Mouse (Mus musculus) thymus, adult 18-20 months (tissue): ENCODE results near the gene Ddx24.
"Not testable (repeated sequence)": the region's sequence is repeated elsewhere in the genome, so short reads cannot be mapped to it uniquely, and the experiment has no call there.

Experiments
- DNase-seq, 2 experiments: peaks; one replicate each; pipeline ENCODE4 v3.0.0; 2022; ENCODE audit warnings: mixed read lengths in 2 of 2

Gene Ddx24

DNA sequence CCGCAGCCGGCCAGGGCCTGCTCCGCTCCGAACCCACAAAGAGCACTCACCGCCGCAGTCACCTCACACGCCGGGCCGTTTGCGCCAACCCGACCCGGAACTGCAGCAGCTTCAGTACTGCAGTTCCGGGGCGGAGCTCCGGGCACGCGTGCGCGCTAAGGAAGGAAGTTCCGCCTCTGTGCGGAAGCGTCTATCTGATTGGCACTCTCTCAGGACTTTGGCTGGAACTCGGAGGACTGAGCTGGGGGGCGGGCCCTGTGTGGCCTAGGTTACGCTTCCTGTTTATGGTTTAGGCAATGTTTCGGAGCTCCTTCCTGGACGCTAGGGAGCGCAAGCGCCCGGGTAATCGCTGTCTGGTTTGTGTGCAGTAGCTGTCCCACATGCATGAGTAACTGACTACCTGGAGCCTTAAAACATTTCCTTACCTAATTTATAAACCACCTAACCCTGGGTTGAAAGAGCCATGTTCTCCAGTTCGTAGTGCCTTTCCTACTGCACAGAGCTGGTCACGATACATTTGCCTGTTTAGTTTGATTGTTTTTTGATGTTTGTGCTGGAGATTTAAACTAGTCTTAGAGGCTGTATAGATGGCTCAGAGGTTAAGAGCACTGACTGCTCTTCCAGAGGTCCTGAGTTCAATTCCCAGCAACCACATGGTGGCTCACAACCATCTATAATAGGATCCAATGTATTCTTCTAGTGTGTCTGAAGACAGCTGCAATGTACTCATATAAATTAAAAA lies at the start of gene Ddx24:
Ddx24 (minus strand) TSS at position 102 of the 742 bp plus-strand sequence.
- peak; percentile 96 to 98 for DNase-seq

DNA sequence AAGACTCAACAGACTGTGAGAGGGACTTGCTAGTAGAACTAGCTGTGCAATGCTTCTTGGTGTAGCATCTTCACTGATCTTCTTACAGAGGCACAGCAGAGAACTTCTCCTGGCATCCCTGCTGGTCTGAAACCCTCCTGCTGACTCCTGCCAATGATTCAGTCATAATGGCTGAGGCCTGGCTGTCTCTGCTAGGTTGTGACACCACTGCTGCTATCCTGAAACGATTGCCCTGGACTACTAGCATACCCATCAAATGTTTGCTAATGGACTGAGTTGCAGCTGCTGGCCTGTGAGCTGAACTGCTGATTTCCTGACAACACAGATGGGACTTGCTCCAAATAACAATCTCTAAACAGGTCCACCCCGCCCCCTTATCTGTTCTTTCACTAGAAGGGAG lies 48.9 kb upstream of the Ddx24 start:
- DNase-seq, result no peak

- no peak for DNase-seq
Measured at GRCm38 (mm10) chr12:103457140-103457539, 31.5 kb upstream of the Ddx24 start, which contains the start of gene Ifi27l2b. Gene Ifi27l2b, minus strand, starts transcription at chr12:103457223.

GRCm38 (mm10) chr12:103456727-103457126 lies 31.1 kb upstream of the Ddx24 start:
- not testable (repeated sequence) for DNase-seq

GRCm38 (mm10) chr12:103453361-103453760 lies 27.7 kb upstream of the Ddx24 start:
- no peak for DNase-seq

- no peak for DNase-seq
Measured at GRCm38 (mm10) chr12:103445060-103445459, 19.4 kb upstream of the Ddx24 start.

DNA sequence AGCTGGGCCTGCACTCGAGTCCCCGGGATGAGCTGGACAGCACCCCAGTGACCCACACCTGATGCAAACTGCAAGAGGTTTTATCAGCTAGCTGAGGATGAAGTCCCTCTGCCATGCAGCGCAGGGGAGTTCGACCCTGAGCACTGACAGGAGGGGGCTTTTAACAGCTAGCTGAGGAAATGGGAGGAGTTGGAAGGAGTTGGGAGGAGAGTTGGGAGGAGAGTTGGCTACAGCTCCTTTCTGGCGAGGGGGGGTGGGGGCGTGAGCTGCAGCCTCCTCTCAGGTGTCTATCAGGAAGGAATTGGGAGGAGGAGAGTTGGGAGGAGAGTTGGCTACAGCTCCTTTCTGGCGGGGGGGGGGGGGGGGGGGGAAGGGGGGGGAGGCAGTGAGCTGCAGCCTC lies 18.6 kb upstream of the Ddx24 start:
- not testable (repeated sequence) for DNase-seq

- DNase-seq, result peak; percentile 8 to 35
Measured at GRCm38 (mm10) chr12:103443524-103443923, 17.9 kb upstream of the Ddx24 start, which contains the start of gene Ifi27l2a. Gene Ifi27l2a, minus strand, starts transcription at chr12:103443680.

GRCm38 (mm10) chr12:103437601-103438000 lies 12.0 kb upstream of the Ddx24 start:
- DNase-seq, result no peak

- DNase-seq, result no peak
Measured at GRCm38 (mm10) chr12:103434861-103435260, 9.2 kb upstream of the Ddx24 start.

- peak; percentile 47 to 72 for DNase-seq
Measured at GRCm38 (mm10) chr12:103433986-103434731, 8.5 kb upstream of the Ddx24 start, which contains the start of gene Ifi27. Gene Ifi27, plus strand, starts transcription at chr12:103434211.

DNA sequence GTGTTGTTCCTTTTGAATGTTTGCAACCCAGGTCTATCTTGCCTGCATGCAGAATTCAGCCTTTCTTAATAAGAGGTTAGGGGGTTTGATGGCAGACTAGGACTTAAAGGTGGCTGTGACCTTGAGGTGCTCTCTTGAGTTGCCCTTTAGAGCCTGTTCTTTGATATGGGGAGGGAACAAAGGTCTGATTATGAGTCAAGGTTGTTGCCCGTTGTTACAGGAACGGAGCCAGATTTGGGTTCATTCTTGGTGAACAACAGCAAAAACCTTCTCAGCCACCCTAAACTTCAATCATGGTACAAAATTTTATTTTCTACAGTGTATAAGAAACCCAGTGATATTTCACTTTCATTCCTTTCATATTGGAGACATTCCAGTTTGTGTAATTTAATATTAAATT lies 7.8 kb upstream of the Ddx24 start:
- DNase-seq, result no peak

DNA sequence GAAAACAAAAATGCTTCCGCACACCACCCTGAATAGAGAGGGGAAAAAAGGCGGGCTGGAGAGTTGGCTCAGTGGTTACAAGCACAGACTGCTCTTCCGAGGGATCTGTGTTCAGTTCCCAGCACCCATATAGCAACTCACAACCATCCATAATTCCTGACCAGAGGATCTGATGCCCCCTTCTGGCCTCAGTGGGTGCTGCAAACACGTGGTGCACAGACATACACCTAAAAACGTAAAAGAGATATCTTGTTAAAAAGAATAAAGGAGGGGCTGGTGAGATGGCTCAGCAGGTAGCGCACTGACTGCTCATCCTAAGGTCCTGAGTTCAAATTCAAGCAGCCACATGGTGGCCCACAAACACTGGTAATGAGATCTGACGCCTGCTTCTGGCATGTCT lies 1.1 kb upstream of the Ddx24 start:
- DNase-seq, result no peak

DNA sequence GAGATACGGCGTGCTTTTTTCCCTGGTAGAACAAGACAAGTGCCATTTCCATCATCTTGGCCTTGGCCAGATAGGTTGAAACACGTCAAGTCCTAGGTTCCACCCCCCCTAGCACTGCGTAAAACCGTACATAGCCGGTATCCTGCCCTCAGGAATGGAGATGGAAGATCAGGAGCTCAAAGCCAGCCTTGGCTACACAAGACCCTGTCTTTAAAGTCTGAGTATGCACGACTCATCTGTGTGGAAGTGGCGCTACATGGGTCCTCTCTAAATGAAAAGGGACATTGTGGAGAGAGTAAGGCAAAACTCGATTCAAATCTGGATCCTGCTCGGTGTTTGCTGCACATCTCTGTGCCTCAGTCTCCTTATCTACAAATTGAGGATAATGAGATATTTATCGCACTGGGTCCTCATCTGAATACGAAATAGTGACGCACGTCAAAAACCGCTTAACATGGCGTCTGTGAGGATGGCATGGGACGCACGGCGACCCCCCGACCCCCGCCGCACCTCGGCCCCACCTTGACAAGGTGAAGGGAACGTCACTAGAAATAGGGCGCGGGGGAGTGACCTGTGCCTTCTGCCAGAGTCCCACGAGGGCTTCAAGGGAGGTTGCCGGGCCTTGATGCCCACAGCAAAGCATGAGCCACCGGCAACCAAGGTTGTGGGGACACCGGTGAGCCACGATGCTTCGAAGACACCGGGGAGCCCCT lies 458 bp downstream of the Ddx24 start:
- no peak for DNase-seq

- no peak for DNase-seq
Measured at GRCm38 (mm10) chr12:103408144-103408543, 17.5 kb downstream of the Ddx24 start.

DNA sequence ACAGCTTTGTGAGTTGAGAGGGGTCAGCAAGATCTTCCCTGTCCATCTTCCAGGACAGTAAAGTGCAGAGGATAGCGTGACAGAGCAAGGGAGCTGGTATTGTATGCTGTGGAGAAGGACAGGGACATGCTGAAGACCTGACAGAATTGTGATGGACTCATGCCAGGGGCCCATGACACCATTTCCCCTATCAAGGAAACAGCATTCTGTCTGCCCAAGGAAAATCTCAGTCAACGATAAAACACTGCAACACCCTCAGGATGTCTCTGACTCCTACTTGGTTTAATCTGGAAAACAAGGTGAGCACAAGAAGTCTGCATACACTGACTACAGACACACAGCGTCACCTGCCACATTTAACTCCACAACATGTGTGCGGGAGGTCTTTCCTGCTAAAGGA lies 17.9 kb downstream of the Ddx24 start, which contains the start of gene 9330161L09Rik:
9330161L09Rik (minus strand) TSS at position 101 of the 400 bp plus-strand sequence.
- DNase-seq, result no peak

DNA sequence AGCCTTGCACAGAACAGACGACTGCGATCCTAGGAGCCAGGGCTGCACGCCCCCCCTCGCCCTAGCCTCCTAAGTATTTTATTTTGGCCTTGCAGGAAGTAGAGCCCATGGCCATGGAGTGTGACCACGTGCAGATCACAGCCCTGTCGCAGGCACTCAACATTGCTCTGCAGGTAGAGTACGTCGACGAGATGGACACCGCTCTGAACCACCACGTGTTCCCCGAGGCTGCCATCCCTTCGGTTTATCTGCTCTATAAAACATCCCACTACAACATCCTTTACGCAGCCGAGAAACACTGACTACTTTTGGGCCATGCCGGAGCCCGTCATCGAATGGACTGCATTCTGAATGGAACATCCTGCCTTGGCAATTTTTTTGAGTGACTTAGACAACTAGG lies 21.5 kb downstream of the Ddx24 start:
- no peak for DNase-seq

DNA sequence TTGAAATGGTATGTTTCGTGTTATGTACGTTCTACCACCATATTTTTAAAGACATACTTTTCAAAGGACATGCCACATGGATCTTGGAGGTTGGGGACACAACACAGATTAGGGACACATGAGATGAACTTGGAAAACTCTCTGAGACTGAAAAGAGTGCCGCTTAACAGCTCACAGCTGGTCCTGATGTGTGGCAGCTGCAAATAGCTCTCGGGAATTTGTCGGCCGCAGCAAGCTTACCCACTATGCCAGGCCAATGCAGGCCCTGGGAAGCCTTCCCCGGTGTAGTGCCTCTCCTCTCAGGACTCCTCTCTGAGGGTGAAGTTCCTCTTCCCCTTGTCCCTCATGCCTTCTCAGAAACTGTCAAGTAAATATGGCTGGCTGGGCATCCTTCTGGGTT lies 28.9 kb downstream of the Ddx24 start:
- DNase-seq, result no peak

- DNase-seq, result no peak
Measured at GRCm38 (mm10) chr12:103395486-103396275, 29.9 kb downstream of the Ddx24 start.

DNA sequence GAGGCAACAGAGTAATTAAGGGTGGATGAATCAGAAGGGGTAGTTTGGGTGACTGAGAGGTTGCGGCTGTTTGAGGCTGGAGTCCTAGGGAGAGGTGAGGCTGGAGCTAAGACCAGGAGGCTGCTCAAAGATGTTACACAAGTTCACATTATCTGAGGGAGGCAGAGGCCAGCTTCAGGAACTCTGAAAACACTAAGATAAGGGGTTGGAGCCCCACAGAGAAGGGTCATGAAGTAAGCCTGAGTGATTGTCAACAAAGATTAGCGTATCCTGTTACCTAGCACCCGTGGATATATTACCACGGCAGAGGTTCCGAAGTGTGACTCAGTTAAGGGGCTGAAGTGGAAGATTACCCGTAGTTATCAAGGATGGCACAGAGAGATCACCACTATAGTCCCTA lies 32.1 kb downstream of the Ddx24 start:
- no peak for DNase-seq

- DNase-seq, result no peak
Measured at GRCm38 (mm10) chr12:103391098-103391497, 34.5 kb downstream of the Ddx24 start.

GRCm38 (mm10) chr12:103389982-103390381 lies 35.6 kb downstream of the Ddx24 start:
- no peak for DNase-seq
